Mouse (Mus musculus) monocyte, adult 5-6 weeks (primary cell): ENCODE results near the gene Zfp870. TPM values are rescaled to one million over a fixed set of nuclear protein-coding genes. Genes with fewer than 3 reads are reported as not detected.

Experiments used
- ATAC-seq: fragments of 153-309, 156-312 bp; replicated peaks from 2 replicates; pipeline ENCODE4 v1.8.0; 2017; ENCODE audit warnings: mild to moderate bottlenecking; ENCODE audit not compliant: low TSS enrichment, insufficient number of reproducible peaks, severe bottlenecking, poor library complexity, low FRiP score
- total RNA-seq: library from RNA; stranded (forward); fragments of 200-1000, 200-491, 200-594 nt; gene quantifications from 3 replicates; pipeline ENCODE4 v1.2.3, GENCODE M21; 2017

Zfp870 gene
- 6.6 to 8.9 TPM (median 8.6 TPM) in 3 replicates for total RNA-seq

DNA sequence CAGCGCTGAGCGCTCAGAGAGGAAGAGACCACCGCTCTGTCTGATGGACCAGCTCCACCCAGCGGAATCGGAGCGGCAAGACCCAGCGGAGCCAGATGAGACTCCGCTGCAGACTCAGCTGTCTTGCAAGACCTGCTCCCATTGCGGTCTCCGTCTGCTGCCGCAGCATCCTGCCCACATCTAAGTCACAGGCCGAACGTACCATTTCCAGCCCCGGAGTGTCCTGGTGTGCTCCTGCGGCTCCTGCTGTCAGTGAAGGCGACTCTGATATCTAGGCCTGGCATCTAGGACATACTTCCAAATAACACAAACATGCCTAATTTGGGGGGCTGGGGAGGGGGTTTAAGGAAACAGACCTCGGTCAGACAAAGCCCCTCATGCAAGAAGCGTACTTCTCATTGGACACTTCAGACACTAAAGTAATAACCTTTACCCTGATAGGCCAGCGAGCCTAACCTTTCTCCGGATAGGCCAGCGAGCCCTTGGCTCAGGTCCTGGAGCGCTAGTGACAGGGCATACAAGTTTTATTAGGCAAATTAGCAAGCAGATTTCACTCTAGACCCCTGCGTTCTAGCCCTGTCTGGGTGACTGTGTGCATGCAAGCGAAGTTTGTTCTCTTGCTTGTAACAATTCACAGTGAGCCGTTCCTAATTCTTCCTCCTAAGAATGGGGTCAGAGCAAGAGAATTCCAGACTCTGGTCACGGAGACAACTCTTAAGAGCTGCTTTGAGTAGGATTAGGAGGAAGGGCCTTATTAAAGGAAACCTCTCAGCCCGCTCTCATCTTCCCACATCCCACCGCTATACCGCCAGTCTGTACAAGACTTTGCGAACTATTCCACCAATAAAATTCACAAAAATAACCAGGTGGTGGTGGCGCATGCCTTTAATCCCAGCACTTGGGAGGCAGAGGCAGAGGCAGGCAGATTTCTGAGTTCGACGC lies at the start of gene Zfp870:
Zfp870 (minus strand) TSS at position 404 of the 942 bp plus-strand sequence.
- peak; percentile 96 for ATAC-seq

DNA sequence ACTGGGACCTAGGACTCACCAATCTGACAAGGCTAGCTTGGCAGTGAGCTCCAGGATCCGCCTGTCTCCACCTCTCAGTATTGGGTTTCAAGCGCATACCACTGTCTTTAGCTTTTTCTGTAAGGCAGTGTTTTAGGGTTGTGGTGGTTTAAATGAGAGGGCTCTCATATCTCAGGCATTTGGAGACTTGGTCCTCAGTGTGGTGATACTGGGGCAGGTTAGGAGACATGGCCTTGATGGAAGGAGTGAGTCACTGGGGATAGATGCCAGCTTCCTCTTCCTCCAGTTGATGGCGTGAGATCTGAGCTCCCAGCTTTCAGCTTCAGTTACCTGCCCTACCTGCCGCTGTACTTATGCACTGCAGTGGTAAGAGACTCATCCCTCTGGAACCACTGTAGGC lies 48.4 kb upstream of the Zfp870 start:
- ATAC-seq = no peak

DNA sequence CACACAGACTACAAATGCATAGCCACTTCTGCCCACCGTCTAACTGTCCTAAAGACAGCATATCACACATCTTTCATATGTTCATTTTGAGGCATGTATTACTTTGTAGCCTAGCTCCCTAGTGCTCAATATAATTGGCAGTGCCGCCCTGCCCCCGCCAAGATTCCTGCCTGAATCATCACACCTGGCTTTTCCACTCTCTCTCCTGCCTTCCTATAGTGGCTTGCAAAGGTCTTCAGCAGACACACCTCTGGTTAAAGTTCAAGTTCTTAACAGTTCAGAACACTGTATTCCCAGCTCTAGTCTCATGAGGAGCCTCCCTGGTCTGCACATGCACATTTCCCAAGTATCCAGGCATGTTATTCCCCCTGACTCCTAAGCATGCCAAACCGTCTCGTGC lies 36.4 kb upstream of the Zfp870 start:
- no peak for ATAC-seq

DNA sequence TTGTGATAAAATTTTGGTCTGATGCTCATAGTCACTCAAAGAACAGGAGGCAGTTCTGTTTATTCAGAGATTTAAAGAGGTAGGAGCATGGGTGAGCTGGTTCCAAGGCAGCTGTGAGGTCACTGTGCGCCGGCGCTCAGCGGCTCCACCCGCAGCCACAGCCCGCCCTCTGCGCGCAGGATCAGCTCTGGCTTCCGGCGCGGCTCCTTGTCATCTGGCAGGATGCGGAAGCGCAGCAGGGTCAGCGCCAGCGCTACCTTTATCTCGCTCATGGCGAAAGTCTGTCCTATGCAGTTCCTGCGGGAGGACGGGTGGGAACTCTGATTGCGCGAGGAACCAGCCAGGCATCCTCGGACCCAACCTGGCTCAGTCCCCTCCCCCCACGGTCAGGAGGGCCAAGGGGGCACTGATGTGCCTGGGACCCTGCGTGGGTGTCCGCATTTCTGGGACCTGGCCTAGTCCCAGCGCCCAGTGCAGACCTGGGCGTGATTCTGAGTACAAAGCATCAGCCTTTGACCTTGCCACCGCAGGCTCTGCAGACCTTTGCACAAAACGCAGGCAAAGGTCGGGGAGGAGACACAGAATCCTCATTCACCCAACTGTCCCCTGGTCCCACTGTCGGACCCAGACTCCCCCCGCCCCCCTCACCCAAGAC lies 33.3 kb upstream of the Zfp870 start:
- ATAC-seq = peak; percentile 81

DNA sequence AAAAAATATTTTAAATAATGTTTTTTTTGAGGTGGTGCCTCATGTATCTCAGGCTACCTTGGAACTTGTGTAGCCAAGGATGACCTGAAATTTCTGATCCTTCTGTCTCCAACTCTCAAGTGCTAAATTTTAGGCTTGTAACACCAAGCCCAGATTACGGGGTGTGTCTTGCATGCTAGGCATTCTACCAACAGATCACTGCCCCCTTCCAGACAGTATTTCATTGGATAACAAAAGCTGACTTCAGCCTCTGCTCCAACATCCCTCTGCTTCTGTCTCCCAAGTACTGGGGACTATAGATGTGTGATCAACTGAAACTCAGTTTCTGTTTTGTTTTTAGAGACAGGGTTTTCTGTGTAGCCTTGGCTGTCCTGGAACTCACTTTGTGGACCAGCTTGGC lies 32.2 kb upstream of the Zfp870 start:
- no peak for ATAC-seq

DNA sequence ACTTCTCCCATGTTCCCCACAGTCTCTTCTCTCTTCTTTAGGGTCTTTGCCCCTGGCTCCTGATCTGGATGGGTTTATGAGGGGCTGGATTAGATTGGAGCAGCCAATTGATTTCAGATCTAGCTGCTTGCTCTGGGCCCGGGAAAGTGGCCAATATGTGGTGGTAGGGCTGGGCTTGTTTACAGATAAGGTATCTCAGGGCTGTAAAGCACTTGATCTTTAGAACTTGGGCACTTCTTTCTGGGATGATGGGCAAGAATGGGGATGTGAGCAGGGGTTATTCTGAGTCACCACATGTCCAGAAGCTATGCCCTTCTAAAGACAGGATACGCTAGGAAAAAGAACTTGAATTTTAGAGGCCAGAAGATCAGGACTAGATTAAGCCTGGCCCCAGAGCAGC lies 27.7 kb upstream of the Zfp870 start:
- ATAC-seq = no peak

DNA sequence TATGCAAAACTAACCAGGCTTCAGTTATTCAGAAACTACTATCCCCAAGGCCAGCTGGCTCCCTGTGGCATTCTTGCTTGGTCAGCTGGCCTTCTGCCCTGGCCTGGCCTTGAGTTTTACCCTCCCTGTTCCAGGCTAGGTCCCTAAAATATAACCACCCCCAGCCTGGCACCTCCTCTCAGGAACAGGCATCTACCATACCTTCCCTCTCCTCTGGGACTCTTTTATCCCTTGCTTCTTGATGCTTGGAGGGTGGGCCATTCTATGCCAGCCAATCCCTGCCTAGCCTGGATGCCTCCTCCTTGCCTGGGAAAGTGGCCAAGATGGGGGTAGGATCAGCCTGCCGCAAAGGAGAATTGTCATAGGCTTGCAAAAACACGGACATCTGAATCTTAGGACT lies 25.7 kb upstream of the Zfp870 start, which contains the start of gene Cyp4f14:
Cyp4f14 (minus strand) TSS at position 212 of the 400 bp plus-strand sequence.
- ATAC-seq = no peak

DNA sequence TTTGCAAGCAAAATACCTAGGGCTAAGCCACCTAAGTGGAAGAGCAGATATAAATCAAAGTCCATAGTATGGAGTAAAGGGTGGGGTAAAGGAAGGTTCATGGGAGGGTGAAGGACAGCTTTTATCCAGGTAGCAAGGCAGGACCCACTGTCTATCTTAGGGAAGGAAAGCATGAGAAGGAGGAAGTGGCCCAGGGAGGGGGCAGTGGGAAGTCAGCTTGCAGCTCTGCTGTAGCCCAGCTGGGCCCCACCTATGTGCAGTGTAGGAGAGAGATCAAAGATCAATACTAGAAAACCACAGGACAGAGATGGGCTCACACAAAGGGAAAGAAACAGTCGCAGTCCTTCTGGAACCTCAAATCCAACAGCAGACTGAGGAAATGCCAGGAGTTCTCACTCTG lies 24.6 kb upstream of the Zfp870 start:
- no peak for ATAC-seq

DNA sequence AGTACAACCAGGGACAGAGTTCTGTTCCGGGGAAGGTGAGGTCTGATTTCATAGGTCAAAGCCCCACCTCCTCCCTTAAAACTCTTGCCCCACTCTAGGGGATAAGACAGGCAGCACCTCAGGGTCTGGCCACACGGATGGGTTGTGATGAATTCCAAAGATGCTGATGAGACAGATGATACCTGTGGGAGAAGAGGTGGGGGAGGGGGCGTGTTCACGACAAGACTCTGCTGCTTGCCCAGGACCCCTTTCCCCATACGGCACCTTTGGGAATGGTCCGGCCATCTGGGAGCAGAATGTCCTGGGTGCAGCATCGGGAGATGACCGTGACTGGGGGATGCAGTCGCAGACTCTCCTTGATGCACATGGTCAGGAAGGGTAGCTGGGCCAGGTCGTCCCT lies 14.7 kb upstream of the Zfp870 start:
- ATAC-seq = no peak

DNA sequence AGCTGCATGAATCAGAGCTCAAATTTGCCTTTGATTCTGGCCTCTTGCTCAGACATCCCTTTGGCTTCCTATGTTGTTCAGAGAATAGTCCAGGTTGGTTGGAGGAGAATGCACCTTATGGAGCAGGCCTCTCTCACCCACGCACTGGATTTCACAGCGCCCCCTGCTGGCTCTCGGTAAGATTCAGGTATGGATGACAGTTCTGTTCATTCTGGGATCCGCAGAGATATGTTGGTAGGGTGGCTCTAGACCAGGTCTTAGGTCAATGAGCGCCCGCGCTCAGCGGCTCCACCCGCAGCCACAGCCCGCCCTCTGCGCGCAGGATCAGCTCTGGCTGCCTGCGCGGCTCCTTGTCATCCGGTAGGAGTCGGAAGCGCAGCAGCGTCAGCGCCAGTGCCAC lies 13.8 kb upstream of the Zfp870 start:
- ATAC-seq = peak; percentile 59; the same call in 1 of the 2 replicates

DNA sequence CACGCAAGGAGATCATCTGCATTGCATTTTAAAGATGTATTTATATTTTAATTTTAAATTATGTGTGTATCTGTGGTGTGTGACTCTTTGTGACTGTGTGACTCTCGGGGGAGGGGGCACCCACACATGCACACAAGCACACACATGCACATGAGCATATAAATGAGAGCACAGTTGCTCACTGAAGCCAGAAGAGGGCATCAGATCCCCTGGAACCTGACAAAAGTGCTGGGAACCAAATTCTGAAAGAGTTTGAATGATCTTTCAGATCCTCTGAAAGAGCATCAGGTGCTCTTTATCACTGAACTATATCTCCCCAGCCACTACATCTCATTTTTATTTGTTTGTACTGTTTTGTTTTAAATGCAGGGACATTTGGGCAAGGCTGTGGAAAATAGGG lies 13.0 kb upstream of the Zfp870 start:
- ATAC-seq = no peak

DNA sequence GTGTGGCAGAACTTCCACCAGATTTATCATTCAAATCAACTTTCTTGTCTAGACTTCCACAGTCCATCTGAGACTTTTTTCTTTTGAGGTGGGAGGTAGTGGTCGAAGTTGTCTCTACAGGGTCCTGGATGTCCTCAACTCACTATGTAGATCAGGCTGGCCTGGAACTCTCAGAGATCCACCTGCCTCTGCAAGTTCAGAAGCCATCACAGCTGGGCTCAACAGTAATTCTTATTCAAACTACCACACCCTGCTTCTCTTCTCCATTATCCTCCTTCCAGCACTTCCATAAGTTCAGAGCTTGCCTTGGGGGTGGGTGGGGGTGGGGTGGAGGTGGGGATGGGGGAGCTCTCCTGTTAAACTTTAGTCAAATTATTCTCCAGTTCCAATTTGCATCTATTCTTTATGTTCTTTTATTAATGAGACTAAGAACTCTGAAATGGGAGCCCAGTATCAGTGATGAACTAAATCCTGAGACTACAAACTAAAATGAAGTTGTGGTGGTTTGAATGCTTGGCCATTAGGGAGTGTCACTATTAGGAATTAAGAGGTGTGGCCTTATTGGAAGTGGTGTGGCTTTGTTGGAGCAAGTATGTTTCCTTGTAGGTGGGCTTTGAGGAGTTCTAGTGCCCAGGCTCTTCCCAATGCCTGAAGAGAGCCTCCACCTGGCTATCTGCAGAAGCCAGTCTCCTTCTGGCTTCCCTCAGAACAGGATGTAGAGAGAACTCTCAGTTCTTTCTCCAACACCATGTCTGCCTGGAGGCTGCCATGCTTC lies 10.5 kb upstream of the Zfp870 start:
- ATAC-seq = no peak

DNA sequence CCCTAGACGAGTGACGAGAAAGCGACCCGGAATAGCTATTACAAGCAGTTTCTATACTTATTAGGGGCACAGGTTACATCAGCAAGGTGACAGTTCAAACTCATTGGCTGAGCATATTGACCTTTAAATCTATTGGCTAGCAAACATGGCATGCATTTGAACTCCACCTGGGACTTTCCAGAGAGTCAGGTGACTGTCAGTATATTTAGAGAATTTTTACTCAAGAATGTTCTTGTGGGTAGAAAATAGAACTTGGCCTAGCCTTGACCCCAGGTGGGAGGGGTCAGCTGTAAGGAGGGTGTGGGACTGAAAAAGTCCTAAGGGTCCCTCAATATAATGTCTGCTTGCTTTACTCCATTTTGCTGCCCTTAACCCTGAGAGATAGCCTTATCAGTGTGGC lies 4.0 kb upstream of the Zfp870 start:
- no peak for ATAC-seq

DNA sequence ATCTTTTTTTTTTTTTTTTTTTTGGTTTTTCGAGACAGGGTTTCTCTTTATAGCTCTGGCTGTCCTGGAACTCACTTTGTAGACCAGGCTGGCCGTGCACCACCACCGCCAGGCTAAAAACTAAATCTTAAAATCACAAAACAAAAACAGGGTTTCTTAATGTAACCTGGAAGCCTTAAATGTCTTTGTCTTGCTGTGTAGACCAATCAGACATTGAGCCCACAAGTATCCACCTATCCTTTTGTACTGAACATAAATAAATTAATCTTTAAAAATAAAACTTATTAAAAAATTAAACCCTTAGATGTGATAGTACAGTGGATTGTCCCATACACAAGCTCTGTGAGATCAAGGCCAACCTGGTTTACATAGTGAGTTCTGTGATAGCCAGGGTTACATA lies 2.5 kb upstream of the Zfp870 start:
- ATAC-seq = no peak

DNA sequence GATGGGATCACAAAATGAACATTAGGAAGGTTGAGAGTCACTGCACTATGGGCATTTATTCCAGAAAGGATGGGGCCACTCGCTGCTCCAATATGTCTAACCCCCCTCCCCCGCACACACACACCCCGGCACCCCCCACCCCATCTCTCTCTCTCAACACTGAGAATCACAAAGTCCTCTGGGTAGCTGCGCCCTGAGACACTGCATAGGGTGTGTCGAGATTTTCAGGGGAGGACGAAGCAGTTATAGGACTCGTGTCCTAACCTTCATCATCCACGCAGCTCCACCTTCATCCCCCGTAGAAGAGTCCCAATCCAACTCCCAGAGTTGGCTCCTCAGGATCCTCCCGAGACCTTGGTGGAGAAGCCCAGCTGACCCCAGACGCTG lies 597 bp downstream of the Zfp870 start:
- no peak for ATAC-seq

DNA sequence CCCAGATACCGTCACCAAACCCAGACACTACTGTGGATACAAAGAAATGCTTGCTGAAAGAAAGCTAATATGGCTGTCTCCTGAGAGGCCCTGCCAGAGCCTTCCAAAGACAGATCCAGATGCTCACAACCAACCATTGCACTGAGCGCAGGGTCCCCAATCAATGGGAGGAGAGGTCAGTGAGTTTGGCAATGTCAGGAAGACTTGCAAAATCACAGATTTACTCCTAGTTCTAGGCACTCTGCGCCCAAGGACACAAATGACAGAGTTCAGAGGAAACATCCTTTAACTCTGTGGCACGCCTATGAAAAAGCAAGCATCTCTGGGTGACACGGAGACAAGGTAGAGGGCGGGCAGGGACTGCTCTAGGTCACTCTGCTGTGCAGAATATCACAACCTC lies 1.8 kb downstream of the Zfp870 start:
- no peak for ATAC-seq

DNA sequence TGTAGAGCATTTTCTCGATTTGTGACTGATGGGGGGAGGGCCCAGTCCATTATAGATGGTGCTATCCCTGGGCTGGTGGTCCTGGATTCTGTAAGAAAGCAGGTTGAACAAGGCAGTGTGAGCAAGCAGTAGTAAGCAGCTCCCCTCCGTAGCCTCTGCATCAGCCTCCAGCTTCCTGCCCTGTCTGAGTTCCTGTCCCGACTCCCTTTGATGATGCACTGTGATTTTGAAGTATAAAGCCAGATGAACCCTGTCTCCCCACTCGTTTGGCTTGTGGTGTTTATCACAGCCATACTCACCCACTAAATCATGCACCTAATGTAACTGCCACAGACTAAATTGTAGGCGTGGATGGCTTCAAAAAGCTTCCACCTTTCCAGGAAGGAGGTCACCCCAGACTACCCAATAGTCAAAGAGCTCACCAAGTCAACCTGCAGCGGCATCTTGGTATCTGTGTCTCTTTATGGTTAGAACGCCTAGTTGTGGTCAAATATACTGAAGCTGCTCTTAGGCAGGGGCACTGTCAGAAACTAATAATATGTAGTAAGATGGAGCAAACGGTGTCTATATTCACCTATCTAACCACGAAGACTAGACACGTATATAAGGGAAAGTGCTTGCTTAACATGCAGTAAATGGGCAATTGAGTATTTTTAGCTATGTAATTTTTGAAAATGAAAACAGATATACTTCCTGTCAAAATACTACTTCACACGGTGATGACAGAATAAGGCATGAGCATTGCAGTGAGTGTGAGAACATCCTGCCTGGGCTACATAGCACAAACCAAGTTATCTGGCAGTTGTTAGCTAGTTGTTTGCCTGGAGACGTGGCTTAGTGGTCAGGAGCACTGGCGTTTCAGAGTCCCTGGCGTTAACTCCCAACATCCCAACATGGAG lies 10.9 kb downstream of the Zfp870 start:
- no peak for ATAC-seq

DNA sequence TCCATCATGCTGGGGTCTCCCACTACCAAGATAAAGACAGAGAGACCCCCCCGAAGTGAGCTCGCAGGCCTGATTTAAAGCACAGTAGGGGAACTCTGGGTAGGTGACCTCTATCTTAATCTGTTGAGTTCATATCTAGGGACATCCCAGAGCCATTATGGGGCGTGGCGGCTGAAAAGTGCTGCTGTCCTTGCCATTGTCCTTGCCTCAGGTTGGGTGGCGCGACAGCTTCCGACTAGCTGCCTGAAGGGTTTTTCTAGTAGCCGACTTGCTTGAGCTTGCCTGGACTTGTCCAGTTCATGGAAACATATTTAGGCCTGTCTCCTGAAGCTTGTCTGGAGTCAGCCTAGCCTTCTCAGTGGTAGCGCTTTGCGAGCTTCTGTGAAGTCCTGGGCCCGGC lies 12.7 kb downstream of the Zfp870 start:
- no peak for ATAC-seq
